Mouse (Mus musculus) G1E (cell line): ENCODE measurements around the gene Amfr.

Experiments
- CTCF ChIP-seq: IDR thresholded peaks from 2 replicates; pipeline ENCODE4 v1.5.1; 2012; ENCODE audit warnings: low read depth, low read length, inconsistent platforms, mixed read lengths
- GATA1 ChIP-seq: IDR thresholded peaks from 2 replicates; pipeline ENCODE4 v1.6.1; 2012; ENCODE audit warnings: borderline replicate concordance, low read length, inconsistent platforms, mixed read lengths
- GATA2 ChIP-seq: IDR thresholded peaks from 2 replicates; pipeline ENCODE4 v1.6.1; 2012; ENCODE audit warnings: low read depth, low read length, inconsistent platforms, borderline replicate concordance
- POLR2AphosphoS5 ChIP-seq: IDR thresholded peaks from 2 replicates; pipeline ENCODE4 v1.6.1; 2012; ENCODE audit warnings: low read depth, low read length, inconsistent platforms; ENCODE audit not compliant: insufficient replicate concordance

- TF ChIP-seq GATA1, result no peak
- no peak for TF ChIP-seq CTCF
- no peak for TF ChIP-seq GATA2
- TF ChIP-seq POLR2AphosphoS5, result no peak
These were observed 54.2 kb downstream of the Amfr start for GRCm38 (mm10) chr8:93958402-93958801.
